Mouse (Mus musculus): ENCODE measurements around the gene Defa2. TPM values are rescaled to one million over a fixed set of nuclear protein-coding genes. Genes with fewer than 3 reads are reported as not detected.
"Not testable (repeated sequence)": the region's sequence is repeated elsewhere in the genome, so short reads cannot be mapped to it uniquely, and the experiment has no call there.

Gene Defa2
- polyA plus RNA-seq (2012; rRNA removed) = 0.58 TPM in 1 of 2 replicates, not detected in the other

GRCm38 (mm10) chr8:21378215-21378614 lies at the start of gene Defa2:
Gene Defa2 (plus strand): TSS chr8:21378515.
- 67% methylated on average over 1 of the region's 2 CpGs for WGBS
- H3K4me3 ChIP-seq (replicated peaks; ENCODE audit: extremely low read depth, low read depth, low read length); H3K4me1 ChIP-seq (ENCODE audit: control insufficient read depth, insufficient read depth, low read length); DNase-seq: not testable (repeated sequence)

- H3K4me3 ChIP-seq (replicated peaks; ENCODE audit: extremely low read depth, low read depth, low read length); DNase-seq; H3K4me1 ChIP-seq (ENCODE audit: control insufficient read depth, insufficient read depth, low read length): not testable (repeated sequence)
- no CpG with 5 or more reads among the region's 2 CpGs for WGBS
Observed at GRCm38 (mm10) chr8:21391511-21391910, 13.2 kb downstream of the Defa2 start, which contains the start of gene Defa33. Gene Defa33 (plus strand): TSS chr8:21391811.

- not testable (repeated sequence) for DNase-seq; H3K4me1 ChIP-seq (ENCODE audit: control insufficient read depth, insufficient read depth, low read length); H3K4me3 ChIP-seq (replicated peaks; ENCODE audit: extremely low read depth, low read depth, low read length)
- WGBS = no CpG with 5 or more reads among the region's 1 CpGs
Observed at GRCm38 (mm10) chr8:21427111-21427510, 48.8 kb downstream of the Defa2 start, which contains the start of gene Defa36. Gene Defa36 (plus strand): TSS chr8:21427411.

Other genes with a start within 250 kb of the Defa2 start
- not detected in 2 replicates for gene Defa30, start 243.9 kb upstream of the Defa2 start, polyA plus RNA-seq (2012; rRNA removed)
- not detected in 2 replicates for gene Defa22, start 216.2 kb upstream of the Defa2 start, polyA plus RNA-seq (2012; rRNA removed)
- gene Defa31, start 186.9 kb upstream of the Defa2 start, polyA plus RNA-seq (2012; rRNA removed) = not detected in 2 replicates
- not detected in 2 replicates for gene Gm15293, start 177.0 kb upstream of the Defa2 start, polyA plus RNA-seq (2012; rRNA removed)
- not detected in 2 replicates for gene Gm15292, start 128.8 kb upstream of the Defa2 start, polyA plus RNA-seq (2012; rRNA removed)
- gene Defa27, start 63.0 kb upstream of the Defa2 start, polyA plus RNA-seq (2012; rRNA removed) = not detected in 2 replicates
- not detected in 2 replicates for gene Defa29, start 51.5 kb upstream of the Defa2 start, polyA plus RNA-seq (2012; rRNA removed)
- gene Defa33, start 13.3 kb downstream of the Defa2 start, polyA plus RNA-seq (2012; rRNA removed) = not detected in 2 replicates
- not detected in 2 replicates for gene Defa36, start 48.9 kb downstream of the Defa2 start, polyA plus RNA-seq (2012; rRNA removed)
- not detected in 2 replicates for gene Gm7849, start 78.0 kb downstream of the Defa2 start, polyA plus RNA-seq (2012; rRNA removed)
- gene Defa20, start 130.7 kb downstream of the Defa2 start, polyA plus RNA-seq (2012; rRNA removed) = not detected in 2 replicates
- not detected in 2 replicates for gene Defa32, start 150.5 kb downstream of the Defa2 start, polyA plus RNA-seq (2012; rRNA removed)
- not detected in 2 replicates for gene Defa37, start 186.9 kb downstream of the Defa2 start, polyA plus RNA-seq (2012; rRNA removed)
- gene Defa28, start 204.5 kb downstream of the Defa2 start, polyA plus RNA-seq (2012; rRNA removed) = not detected in 2 replicates
- not detected in 2 replicates for gene Gm7861, start 216.0 kb downstream of the Defa2 start, polyA plus RNA-seq (2012; rRNA removed)
- not detected in 2 replicates for gene Defa26, start 239.7 kb downstream of the Defa2 start, polyA plus RNA-seq (2012; rRNA removed)

All from lung, adult 2 months (tissue).